Mouse (Mus musculus) hindbrain, embryonic 11.5 days (tissue): Measurements from ENCODE around the gene Taok3. TPM values are rescaled to one million over a fixed set of nuclear protein-coding genes. Genes with fewer than 3 reads are reported as not detected.
"Not testable (repeated sequence)": the region's sequence is repeated elsewhere in the genome, so short reads cannot be mapped to it uniquely, and the experiment has no call there.

ENCODE experiments used
- ATAC-seq: fragments of 200-750 bp; cut with Nextera tagmentation; 2 replicates; pipeline ENCODE4 v1.8.0; 2017; ENCODE audit warnings: mild to moderate bottlenecking, moderate TSS enrichment, moderate library complexity; ENCODE audit not compliant: low FRiP score
- DNase-seq: peaks from one replicate; pipeline ENCODE4 v3.0.0-alpha.2; 2015; ENCODE audit warnings: low spot score
- H3K27ac ChIP-seq: fragments of 300-500 bp; sonication (generic); 2 replicates; pipeline ENCODE4 v1.5.1; 2014; ENCODE audit warnings: mild to moderate bottlenecking, low read depth, low read length
- H3K27me3 ChIP-seq: fragments of 300-500 bp; sonication (generic); 2 replicates; pipeline ENCODE4 v1.6.1; 2014; ENCODE audit warnings: mild to moderate bottlenecking, low read length, moderate library complexity, mixed read lengths; ENCODE audit not compliant: control insufficient read depth, insufficient read depth
- H3K36me3 ChIP-seq: fragments of 300-500 bp; sonication (generic); 2 replicates; pipeline ENCODE4 v1.6.1; 2014; ENCODE audit warnings: mild to moderate bottlenecking, low read length, moderate library complexity, mixed read lengths; ENCODE audit not compliant: control insufficient read depth, insufficient read depth
- H3K4me1 ChIP-seq: fragments of 300-500 bp; sonication (generic); replicated peaks from 2 replicates; pipeline ENCODE4 v1.6.1; 2014; ENCODE audit warnings: low read length, mixed read lengths; ENCODE audit not compliant: control insufficient read depth, insufficient read depth
- H3K4me2 ChIP-seq: fragments of 300-500 bp; sonication (generic); replicated peaks from 2 replicates; pipeline ENCODE4 v1.6.1; 2014; ENCODE audit warnings: mild to moderate bottlenecking, low read depth, low read length
- H3K4me3 ChIP-seq: fragments of 300-500 bp; sonication (generic); 2 replicates; pipeline ENCODE4 v1.5.1; 2014; ENCODE audit warnings: low read depth, low read length
- H3K9ac ChIP-seq: fragments of 300-500 bp; sonication (generic); 2 replicates; pipeline ENCODE4 v1.6.1; 2014; ENCODE audit warnings: low read depth, low read length
- H3K9me3 ChIP-seq: fragments of 300-500 bp; sonication (generic); 2 replicates; pipeline ENCODE4 v1.6.1; 2016; ENCODE audit warnings: low read length; ENCODE audit not compliant: control insufficient read depth
- WGBS: fragments of 180-500 bp; shearing (Covaris S2); extraction: QIAGEN DNeasy Blood & Tissue Kit; methylation state at CpG from one replicate; pipeline ENCODE4 v1.1.7; 2014; 5-methylcytosine and 5-hydroxymethylcytosine counted together
- polyA plus RNA-seq: library from polyadenylated mRNA; unstranded; fragments of >200 nt; fragmentation: Nextera tagmentation; extraction: Ambion mirVana; gene quantifications from 2 replicates; pipeline ENCODE4 v1.2.1, GENCODE M21; 2014

Gene Taok3
- polyA plus RNA-seq, 1 experiment from 2014 or later = 21.7 TPM

DNA sequence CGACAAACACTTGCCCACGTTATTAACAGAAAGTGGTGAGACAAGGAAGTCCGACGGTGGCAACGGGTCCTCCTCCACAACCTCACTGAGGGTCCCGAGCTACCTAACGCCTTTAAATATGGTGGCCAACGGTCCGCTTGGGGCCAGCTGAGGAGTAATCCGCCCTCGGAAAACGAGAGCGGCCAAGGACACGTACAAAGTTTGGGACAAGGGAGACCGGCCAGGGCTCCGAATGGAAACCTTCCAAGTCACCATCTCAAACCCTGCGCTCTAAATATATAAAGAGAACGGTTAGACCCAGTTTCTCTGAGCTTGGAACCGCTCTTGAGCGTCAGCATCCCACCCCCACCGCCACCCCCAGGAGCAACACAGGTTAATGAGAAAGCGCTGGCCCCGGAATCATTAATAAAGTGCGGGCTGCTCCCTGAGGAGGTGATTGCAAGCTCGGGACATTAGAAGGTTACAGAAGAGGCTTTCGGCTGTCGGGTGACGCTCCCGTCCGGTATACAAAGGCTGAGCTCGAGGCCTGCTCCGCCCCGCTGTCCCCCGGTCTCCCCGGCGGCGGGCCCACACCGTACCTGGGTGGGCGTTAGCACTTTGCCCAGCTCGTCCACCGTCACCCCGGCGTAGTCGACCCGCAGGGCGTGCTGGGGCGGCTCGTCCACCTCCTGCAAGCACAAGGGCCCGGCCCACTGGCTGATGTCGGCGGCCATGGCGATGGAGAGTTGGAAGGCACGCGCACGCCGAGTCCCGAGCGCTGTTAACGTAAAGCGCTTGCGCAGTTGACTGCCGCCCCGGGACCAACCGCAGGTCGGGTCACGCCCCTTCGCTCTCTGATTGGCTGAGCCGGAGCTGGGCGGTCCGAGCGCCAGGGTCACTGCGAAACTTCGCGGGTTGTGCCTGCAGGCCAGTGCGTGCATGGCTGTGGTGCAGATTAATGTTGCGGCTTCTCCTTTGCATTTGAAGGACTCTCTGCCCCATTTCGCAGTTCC is 167.2 kb downstream of the Taok3 start, which contains the start of gene Pebp1:
Gene Pebp1, minus strand, starts transcription at position 795 of the 992 bp plus-strand sequence.
- ATAC-seq (peak; percentile 96), DNase-seq (peak; percentile 95)
- Histone ChIP-seq H3K9ac (peak within 1 kb of the TSS; percentile 81), H3K36me3 (0 out of 2 replicates have a peak, but pooled peaks cover 11% of the 10 kb centered on the region), H3K27me3 (no peaks in the 10 kb centered on the region), H3K4me1 (peaks cover 5% of the 10 kb centered on the region; the same call in 1 of the 2 replicates), H3K4me2 (peak within 1 kb of the TSS; percentile 63), H3K27ac (0 out of 2 replicates have a peak within 1 kb of the TSS, but pooled peaks have one; percentile 7), H3K9me3 (no peaks in the 10 kb centered on the region), H3K4me3 (peak within 1 kb of the TSS; percentile 77)
- WGBS = 1% methylated on average over 65 of the region's 77 CpGs

GRCm38 (mm10) chr5:117289646-117290045 is 169.7 kb downstream of the Taok3 start:
- Histone ChIP-seq H3K9ac (no peak overlapping the region), H3K27ac (no peak overlapping the region), H3K9me3 (no peaks in the 10 kb centered on the region), H3K27me3 (no peaks in the 10 kb centered on the region), H3K4me1 (peaks cover 5% of the 10 kb centered on the region; the same call in 1 of the 2 replicates), H3K4me3 (no peak overlapping the region), H3K36me3 (0 out of 2 replicates have a peak, but pooled peaks cover 1% of the 10 kb centered on the region), H3K4me2 (no peak overlapping the region)
- ATAC-seq (no peak), DNase-seq (no peak)

GRCm38 (mm10) chr5:117290081-117290480 is 170.2 kb downstream of the Taok3 start:
- H3K36me3 ChIP-seq = no peaks in the 10 kb centered on the region
- H3K4me1 ChIP-seq = peaks cover 5% of the 10 kb centered on the region; the same call in 1 of the 2 replicates
- 96% methylated on average over 2 of the region's 2 CpGs for WGBS
- no peaks in the 10 kb centered on the region for H3K27me3 ChIP-seq
- H3K4me3 ChIP-seq = no peak overlapping the region
- H3K9ac ChIP-seq = no peak overlapping the region
- H3K27ac ChIP-seq = no peak overlapping the region
- no peak overlapping the region for H3K4me2 ChIP-seq
- ATAC-seq (no peak), DNase-seq (no peak)
- no peaks in the 10 kb centered on the region for H3K9me3 ChIP-seq

GRCm38 (mm10) chr5:117291312-117291711 is 171.4 kb downstream of the Taok3 start:
- WGBS = 89% methylated on average over 3 of the region's 3 CpGs
- H3K27ac ChIP-seq = no peak overlapping the region
- DNase-seq (no peak), ATAC-seq (no peak)
- H3K4me2 ChIP-seq = no peak overlapping the region
- H3K9ac ChIP-seq = no peak overlapping the region
- H3K9me3 ChIP-seq = no peaks in the 10 kb centered on the region
- H3K27me3 ChIP-seq = no peaks in the 10 kb centered on the region
- no peaks in the 10 kb centered on the region for H3K36me3 ChIP-seq
- no peaks in the 10 kb centered on the region for H3K4me1 ChIP-seq
- no peak overlapping the region for H3K4me3 ChIP-seq

GRCm38 (mm10) chr5:117292547-117292946 is 172.6 kb downstream of the Taok3 start:
- 75% methylated on average over 6 of the region's 6 CpGs for WGBS

DNA sequence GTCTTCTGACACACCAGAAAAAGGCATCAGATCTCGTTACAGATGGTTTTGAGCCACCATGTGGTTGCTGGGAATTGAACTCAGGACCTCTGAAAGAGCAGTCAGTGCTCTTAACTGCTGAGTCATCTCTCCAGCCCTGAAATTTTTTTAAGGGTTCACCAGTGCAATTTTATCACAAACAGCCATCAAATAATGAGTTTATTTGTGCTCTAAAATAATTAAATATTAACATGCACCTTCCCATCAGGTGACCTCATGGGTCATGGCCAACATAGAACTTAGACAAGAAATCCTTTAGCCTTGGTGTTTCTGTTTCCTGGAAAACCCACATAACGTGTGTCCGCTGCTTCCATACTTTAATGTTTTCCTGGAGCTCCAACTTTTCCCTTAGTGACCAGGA is 173.8 kb downstream of the Taok3 start:
- not testable (repeated sequence) for H3K27me3 ChIP-seq, H3K4me1 ChIP-seq, H3K27ac ChIP-seq, H3K36me3 ChIP-seq, H3K9me3 ChIP-seq, H3K4me2 ChIP-seq, ATAC-seq, DNase-seq, H3K4me3 ChIP-seq, H3K9ac ChIP-seq
- WGBS = 87% methylated on average over 3 of the region's 3 CpGs

More at GRCm38 (mm10) chr5:117292547-117292946, 172.6 kb downstream of the Taok3 start:
- Histone ChIP-seq H3K9ac (no peak overlapping the region), H3K27ac (no peak overlapping the region), H3K4me3 (no peak overlapping the region), H3K9me3 (no peaks in the 10 kb centered on the region), H3K36me3 (no peaks in the 10 kb centered on the region), H3K4me2 (no peak overlapping the region), H3K27me3 (no peaks in the 10 kb centered on the region), H3K4me1 (no peaks in the 10 kb centered on the region)
- DNase-seq = no peak
- ATAC-seq = no peak

GRCm38 (mm10) chr5:117295011-117295410 is 175.1 kb downstream of the Taok3 start:
- Histone ChIP-seq H3K4me3 (no peak overlapping the region), H3K9ac (no peak overlapping the region), H3K9me3 (no peaks in the 10 kb centered on the region), H3K36me3 (no peaks in the 10 kb centered on the region), H3K4me1 (no peaks in the 10 kb centered on the region), H3K27ac (no peak overlapping the region), H3K4me2 (no peak overlapping the region), H3K27me3 (no peaks in the 10 kb centered on the region)
- ATAC-seq (no peak), DNase-seq (no peak)
- 93% methylated on average over 8 of the region's 8 CpGs for WGBS

GRCm38 (mm10) chr5:117302899-117303298 is 183.0 kb downstream of the Taok3 start:
- no peak overlapping the region for H3K4me3 ChIP-seq
- 71% methylated on average over 3 of the region's 3 CpGs for WGBS
- H3K27me3 ChIP-seq = no peaks in the 10 kb centered on the region
- H3K9ac ChIP-seq = no peak overlapping the region
- DNase-seq = no peak
- ATAC-seq = no peak
- H3K4me2 ChIP-seq = no peak overlapping the region
- no peaks in the 10 kb centered on the region for H3K4me1 ChIP-seq
- H3K9me3 ChIP-seq = no peaks in the 10 kb centered on the region
- no peak overlapping the region for H3K27ac ChIP-seq
- no peaks in the 10 kb centered on the region for H3K36me3 ChIP-seq
